Mouse (Mus musculus) c-Kit-positive CD71-positive TER-119-positive erythroid progenitor cells, embryonic 14.5 days (primary cell): ENCODE results near the gene Vipr1.

Experiments used
- DNase-seq: peaks from one replicate; pipeline ENCODE4 v3.0.0-alpha.2; 2013; ENCODE audit warnings: low spot score

Gene Vipr1

DNA sequence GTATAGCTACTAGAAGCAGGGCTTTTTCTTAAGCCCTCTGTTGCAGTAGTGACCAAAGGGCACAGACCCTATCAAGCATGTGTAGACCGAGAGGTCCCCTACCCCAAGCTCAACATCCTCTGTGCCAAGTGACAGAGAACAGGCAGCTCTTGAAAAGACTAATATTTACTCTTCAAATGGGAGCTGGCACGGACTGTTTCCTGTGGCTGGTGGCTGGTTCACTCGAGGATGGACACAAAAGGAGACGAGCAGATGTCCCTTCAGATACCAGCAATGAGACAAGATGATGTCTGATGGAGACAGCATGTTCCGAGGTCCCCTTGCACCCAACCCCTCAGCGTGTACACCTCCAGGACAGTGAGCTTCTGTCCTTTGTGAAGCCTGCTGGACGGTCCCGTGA is 35.0 kb downstream of the Vipr1 start:
- DNase-seq, result no peak

DNA sequence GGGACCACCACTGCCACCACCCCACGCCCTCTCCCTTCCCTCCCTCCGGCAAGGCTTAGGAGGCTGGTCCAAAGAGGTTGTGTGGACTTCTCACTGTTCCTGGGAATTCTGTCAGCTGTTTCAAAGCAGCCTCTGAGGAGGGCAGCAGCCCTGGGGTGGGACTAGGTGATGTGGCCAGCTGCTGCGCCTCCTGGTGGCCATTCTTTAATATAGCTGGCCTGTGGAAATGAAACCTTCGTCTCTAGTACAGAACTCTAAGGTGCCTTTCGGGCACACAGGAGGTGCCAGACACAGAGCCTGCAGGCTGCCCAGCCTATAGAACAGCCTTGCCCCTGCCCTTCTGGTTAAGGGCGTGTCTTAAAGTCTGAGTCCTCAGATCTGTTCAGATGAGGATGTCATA is 37.0 kb downstream of the Vipr1 start:
- DNase-seq, result peak; percentile 27

DNA sequence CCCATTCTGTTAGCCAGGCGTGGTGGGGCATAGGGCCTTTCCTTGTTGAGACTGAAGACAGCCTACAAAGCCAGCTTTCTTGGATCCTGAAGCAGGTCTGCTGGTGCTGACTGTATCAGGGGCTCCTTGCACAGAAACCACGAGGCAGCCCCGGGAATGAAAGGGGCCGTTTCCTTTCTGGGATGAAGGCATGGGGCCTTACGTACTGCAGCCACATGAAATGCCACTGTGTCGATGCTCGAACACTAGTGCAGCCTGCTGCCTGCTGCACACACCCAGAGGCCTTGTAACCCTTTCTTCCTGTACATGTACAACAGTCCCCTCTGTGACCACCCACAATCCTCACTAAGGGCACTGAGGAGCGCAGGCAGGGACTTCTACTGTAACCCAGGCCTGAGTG is 38.7 kb downstream of the Vipr1 start:
- DNase-seq, result no peak

DNA sequence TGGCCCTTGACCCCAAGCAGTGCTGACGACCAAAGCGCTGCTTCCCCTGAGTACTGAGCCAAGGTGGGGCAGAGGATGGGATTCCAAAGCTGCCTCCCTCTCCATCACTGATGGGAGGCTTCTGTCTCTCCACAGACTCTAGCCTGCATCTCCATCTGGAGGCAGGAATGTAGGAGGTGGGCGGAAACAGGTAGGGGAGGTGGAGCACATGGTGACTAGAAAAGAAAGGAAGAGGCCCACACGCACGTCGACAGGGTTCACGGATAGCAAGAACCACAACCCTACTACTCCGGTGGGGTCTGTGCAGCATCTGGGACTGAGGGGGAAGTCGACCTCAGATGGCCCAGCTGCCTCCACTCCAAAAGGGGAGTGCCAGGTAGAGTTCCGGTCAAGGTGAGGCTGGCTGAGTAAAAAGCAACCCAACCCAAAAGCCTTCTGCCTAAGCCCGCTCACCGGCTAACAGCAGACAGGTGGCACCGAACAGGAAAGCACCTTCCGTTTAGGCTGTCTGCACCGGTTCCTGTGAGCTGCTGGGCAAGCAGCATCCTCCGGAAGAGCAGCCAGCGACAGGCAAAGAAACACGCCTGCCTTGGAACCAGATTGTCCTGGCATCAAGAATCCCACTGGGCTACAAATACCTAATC is 39.6 kb downstream of the Vipr1 start:
- DNase-seq, result no peak

DNA sequence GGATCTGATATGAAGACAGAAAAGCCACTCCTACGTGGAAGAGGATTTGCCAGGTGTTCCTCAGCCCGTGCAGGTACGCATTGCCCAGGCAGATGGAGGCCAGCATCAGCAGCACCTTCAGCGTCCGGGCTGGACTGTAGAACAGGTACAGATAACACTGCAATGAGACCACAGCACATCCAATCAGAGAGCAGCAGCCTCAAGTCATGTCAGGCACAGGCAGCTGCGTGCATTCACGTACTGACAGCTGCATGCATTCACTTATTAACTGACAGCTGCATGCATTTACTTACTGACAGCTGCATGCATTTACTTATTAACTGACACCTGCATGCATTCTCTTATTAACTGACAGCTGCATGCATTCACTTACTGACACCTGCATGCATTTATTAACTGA is 42.2 kb downstream of the Vipr1 start:
- no peak for DNase-seq

DNA sequence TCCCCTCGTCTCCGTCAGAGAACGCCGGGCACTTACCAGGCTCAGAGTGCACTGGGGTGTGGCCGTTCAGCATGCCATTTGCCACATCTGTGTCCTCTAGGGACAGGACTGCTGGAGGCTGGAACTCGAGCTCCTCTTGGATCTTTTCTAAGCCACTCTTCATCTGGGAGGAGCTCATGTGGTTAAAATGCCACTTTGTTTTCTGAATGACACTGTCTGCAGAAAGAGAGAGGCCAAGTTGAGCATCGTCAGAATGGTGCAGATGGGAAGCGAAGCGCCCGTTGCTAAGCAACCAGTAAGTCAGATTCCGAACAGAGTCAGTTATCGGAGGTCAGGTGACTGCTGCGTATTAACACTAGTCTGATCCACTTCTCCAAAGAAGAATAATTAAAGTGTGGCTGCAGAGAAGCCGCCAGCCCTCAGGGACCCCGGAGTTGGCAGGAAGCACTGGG is 47.7 kb downstream of the Vipr1 start:
- DNase-seq, result no peak

DNA sequence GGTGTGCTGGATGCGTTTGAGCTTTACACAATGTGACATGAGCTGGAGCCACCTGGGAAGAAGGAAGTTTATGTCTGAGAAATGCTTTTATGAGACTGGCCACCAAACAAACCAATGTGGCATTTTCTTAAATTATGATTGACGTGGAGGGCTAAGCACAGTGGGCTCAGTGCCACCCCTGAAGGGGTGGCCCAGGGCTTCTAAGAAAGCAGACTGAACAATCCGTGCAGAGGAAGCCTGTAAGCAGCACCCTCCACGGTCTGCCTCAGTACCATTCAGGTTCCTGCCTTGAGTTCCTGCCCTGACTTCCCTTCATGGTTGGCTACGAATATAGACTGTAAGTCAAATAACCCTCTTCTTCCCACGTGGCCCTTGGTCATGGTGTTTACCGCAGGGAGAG is 48.2 kb downstream of the Vipr1 start:
- no peak for DNase-seq

DNA sequence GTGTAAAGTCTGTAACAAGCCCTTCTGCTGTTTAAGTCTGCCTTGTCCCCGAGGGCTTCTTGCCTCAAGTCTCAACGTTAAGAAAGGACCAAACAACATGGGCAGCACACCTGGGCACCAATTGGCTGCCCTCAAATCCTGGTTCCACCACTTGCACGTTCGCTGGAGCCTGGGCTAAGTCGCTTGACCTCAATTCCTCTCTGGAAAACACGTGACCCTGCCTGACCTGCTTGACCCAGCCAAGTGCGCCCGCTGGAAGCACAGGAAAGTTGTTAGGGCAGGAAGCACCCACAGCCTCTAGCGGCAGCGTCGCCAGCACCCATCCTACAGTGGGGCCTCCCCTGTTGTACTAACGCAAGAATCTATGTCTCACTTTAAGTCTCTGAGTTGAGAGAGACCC is 52.2 kb downstream of the Vipr1 start:
- DNase-seq, result no peak

DNA sequence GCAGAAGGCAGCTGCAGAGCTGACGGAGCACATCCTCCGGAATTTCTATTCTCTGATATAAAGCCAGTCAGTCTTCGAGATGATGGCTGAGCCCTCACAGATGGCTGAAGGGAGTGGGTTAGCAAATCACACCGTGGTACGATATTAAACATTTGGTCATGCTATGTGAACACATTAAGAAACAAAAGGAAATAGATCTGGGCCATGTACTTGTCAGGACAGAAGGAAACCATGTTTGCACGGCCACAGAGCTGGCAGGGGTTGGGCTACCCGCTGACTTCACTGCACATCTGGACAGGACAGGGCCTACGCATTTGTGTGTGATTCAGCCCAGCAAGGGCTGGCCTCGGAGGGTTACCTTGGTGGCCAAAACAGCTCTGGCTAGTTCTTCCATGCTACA is 54.1 kb downstream of the Vipr1 start:
- no peak for DNase-seq

DNA sequence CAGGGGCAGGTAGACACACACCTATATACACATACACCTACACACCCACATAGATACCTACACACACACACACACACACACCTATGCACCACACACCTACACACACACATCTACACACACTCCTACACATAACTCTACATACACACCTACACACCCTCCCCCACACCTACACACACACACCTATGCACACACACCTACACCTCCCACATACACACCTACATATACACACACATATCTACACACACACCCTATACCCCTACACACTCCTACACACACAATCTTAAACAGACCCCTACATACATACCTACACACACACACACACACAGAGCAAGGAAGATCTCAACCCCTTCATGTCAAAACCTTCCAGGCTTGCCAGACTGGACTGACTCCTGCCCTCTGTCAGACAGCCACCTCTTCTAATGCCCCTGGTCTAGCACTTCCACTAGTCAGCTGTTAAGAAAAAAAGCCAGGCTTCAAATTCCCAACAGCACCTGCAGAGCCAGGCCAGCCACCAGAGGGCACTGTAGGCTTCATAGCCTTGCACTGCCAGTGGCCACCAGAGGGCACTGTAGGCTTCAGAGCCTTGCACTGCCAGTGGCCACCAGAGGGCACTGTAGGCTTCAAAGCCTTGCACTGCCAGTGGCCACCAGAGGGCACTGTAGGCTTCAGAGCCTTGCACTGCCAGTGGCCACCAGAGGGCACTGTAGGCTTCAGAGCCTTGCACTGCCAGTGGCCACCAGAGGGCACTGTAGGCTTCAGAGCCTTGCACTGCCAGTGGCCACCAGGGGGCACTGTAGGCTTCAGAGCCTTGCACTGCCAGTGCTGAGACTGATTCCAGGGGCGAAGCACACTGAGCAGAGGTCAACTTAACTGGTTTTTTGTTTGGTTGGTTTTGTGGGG is 54.9 kb downstream of the Vipr1 start:
- DNase-seq, result peak; percentile 61

DNA sequence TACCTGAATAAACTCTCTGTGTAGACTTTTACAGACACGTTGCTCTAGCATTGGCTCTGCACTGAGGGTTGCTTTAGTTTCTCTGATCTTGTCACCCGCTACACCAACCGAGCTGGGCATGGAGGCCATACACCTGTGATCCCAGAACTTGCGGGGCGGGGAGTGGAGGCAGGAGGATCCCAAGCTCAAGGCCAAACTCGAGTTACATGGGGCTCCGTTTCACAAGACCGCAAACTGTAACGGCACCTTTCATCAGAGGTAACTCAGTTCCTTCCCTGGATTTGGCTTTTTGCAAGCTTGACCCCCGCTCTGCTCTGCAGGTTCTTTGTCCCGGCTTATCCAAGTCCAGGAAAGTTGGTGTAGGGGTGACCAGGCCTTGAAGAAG is 61.7 kb downstream of the Vipr1 start:
- no peak for DNase-seq

DNA sequence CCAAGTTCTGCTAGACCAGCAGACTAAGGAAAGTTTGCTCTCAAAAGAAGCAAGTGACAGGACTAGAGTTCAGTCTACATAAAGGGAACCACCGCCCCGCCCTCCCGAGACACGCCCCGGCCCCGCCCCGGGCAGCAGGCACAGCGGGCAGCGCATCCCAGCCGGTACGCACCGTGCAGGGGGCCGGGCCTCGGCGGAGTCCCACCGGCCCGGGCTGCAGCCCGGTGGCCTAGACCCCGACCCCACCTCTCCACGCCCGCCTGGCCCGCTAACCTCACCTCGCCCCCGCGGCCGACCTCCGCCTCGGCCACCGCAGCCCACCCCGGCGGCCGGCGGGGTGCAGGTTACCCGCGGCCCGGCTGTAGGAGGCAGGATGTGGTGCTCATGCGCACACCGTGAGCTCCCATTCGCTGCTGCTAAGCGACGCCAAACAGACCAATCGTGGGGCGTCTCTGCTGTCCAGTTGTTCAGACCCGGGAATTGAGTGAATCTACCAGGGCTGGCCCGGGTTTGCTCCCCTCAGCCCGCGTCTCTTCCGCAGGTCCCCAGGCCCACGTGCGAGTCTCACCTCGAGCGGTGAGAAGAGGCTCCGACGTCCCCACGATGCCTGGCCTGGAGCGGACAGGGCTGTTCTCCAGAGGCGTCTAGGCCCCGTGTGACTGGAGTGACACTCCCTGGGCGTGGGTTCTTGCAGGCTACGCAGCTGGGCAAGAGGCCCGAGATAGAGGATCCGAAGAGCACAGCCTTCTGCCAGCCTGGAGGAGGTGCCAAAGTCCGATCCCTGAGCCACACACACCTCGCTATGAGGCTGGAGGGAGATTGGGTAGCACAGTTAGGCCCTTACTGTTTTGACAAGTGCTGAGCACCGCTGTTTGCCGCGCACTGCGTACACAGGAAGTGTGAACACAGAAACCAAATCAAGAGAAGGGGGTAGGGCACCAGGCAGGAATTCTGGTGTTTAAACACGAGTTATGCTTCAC is 62.4 kb downstream of the Vipr1 start, which contains the start of gene Sec22c:
TSS of gene Sec22c (minus strand) at position 845 of the 980 bp plus-strand sequence.
- peak; percentile 89 for DNase-seq

DNA sequence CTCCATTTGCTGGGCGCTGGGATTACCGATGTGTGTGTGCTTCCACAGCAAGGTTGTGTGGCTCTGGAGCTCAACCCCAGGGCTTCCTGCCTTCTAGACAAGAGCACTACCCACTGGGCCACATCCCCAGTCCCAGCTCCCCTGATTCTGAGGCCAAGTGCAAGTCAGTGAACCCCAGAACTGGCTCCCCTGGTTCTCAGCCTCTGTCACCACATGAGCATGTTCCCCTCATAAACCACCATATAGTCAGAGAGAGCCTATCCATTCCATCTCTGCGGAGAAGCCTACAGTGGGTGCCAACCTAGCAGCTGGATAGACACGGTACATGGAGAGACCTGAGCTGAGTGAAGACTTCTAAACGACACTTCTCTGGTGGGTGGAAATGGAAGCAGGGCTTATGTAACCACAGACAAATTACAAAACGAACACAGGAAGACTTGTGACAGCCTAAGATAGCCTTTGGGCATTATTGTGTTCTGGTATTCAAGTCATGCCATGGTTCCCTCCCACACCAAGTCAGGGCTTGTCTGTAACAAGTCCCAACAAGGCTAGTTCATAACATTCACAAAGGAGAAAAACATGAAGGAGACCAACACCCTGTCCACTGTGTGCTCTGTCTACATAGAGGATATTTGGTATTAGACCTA is 63.6 kb downstream of the Vipr1 start:
- no peak for DNase-seq

DNA sequence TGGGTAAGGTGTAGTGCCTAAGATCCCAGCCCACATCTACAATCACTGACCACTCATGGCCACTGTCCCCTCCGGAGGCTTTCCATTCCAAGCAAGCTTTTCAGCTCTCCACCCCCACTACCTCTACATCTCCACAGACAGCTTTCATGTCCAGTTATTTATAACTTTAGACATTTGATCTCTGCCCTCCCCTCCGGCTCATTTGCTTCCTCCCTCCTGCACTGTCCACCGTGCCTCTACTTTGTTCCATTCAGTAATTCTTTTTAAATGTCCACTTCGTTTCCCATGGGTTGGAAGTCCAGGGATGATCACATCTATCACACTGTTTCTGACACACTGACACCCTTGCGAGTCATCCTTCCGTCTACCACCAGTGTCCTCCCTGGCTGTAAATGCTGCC is 65.3 kb downstream of the Vipr1 start:
- DNase-seq, result no peak

DNA sequence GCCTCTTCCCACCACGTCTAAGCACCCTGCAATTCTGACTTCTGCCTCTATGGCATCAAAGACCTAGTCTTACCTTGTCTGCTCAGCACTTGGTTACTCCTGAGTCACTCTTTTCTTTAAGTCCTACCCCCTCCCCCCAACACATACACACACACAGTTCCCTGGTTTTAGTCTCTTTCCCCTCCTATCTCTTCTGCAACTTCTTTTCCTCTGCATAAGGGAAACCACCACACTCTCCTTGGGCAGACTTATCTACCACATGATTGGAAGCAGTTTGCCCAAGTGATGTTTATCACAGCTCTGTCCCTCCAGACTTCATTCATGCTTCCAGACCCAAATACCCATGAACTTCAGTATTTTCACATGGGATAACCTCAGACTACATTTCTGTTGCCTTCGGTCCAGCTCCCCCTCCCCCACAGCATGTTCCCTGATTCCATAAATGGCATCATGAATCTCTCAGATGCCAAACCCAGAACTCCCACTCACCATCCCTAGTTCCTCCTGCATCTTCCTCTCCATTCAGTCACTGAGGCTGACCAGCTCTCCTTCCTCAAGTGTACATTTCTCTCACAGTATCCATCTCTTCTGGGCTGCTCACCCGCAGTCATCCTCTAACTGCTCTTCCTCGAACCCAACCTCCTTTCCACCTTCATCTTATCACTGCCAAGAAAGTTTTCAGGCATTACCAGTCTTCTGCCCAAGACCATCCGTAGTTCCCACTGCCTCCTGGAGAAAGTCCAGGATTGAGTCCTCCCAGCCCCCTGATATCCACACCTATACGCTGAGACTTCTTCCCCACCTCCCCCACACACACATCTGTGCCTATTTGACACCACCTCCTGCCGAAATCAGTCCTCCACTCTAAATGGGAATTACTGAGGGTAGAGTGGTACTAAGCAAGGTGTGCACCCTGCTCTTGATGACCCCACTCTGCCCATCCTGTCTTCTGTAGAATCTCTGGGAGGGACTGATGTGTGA is 66.3 kb downstream of the Vipr1 start:
- DNase-seq, result no peak

DNA sequence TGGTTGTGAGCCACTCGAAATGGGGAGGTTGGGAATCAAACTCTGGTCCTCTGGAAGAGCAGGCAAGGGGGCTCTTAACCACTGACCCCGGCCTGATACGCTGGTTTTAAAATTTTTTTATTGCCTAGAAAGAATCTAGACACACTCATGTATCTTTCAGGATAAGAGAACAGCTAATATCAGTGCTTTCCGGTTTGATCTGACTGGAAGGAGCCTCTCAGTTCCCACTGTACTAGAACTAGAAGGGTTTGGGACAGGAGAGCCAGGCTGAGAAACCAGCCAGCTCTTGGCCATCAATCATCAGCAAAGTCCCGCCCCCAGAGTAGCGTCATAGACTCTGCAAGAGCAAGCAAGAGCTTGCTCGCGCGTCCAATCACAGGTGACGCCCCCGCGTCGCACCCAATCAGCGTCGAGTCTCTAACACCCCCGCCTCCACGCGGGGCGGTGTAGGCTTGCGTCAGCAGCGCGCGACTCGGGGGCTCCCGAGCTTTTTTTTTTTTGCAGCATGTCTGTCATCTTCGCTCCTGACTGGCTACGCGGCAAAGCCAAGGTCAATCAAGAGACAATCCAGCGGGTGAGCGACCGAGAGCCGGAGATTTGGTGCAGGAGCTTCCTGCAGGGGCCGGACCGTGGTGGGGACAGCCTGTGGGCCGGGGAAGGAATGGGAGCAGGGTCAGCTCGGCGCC is 67.5 kb downstream of the Vipr1 start, which contains the start of gene Ss18l2:
TSS of gene Ss18l2 (plus strand) at position 432 of the 686 bp plus-strand sequence.
- DNase-seq, result peak; percentile 99

DNA sequence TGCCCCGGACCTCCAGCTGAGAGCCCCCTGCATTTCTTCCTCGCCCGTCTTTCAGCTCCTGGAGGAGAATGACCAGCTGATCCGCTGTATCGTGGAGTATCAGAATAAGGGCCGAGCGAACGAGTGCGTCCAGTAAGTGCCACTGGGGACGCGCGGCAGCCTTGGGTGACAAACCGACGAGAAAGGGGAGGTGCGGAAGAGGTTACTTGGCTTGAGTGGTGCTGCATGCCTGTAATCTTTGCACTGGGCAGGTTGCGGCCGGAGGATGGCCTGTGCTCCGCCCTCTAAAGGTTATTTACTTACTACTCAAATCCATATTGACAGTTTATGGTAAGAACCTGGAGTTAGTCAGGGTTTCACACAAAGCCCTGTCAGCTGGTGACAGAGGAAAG is 68.1 kb downstream of the Vipr1 start:
- DNase-seq, result peak; percentile 49

DNA sequence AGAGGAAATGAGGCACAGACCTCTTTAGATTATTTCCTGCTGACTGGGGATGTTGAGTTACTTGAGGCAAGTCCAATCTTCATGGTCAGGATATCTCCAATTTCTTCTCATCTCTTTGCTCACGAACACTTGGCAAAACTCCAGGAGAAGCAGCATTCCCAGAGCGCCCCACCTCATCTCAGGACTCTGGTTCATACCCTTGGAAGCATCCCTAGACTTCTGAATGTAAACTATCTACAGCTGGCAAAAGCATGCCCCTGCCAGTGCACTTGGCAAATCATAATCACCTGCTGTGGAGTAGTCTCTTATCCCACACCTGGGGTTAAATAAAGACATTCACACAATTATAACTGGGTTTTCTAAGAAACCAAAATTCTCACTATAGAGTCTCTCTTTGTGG is 74.5 kb downstream of the Vipr1 start:
- no peak for DNase-seq

DNA sequence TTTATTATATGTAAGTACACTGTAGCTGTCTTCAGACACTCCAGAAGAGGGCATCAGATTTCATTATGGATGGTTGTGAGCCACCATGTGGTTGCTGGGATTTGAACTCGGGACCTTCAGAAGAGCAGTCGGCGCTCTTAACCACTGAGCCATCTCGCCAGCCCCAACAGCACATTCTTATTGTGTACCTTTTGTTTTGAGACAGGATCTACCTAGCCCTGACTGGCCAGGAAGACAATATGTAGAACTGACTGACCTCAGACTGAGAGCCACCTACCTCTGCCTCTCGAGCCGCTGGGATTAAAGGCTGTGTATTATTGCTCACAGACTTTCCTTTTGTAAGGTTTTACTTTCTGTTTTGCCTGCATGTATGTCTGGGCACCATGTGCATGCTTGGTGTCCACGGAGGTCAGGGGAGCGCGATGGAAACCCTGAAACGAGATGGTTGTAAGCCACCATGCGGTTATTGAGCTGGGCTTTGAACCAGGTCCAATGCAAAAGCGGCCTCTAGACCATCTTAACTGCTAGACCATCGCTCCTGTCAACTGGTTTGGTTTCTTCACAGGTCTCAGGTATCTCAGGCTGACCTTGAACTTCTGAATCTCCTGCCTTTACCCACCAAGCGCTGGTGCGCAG is 75.7 kb downstream of the Vipr1 start:
- no peak for DNase-seq
